Mouse (Mus musculus) heart, embryonic 14.5 days (tissue): ENCODE data around the gene Gm6685. TPM values are rescaled to one million over a fixed set of nuclear protein-coding genes. Genes with fewer than 3 reads are reported as not detected.

Experiments used
- ATAC-seq: fragments of 200-750 bp; cut with Nextera tagmentation; 2 replicates; pipeline ENCODE4 v1.8.0; 2017; ENCODE audit warnings: low read depth, moderate TSS enrichment; ENCODE audit not compliant: insufficient number of reproducible peaks, insufficient read depth, low FRiP score
- H3K27ac ChIP-seq, 2 experiments: fragments of 200-500 bp in 1 of 2; fragments of 300-500 bp in 1 of 2; sonication (generic) in 1 of 2; replicated peaks in 1 of 2; 2 replicates each; pipeline ENCODE4 v1.5.1; 2012 to 2014; ENCODE audit warnings: low read depth in 2 of 2, low read length in 2 of 2, control low read depth in 1 of 2, mild to moderate bottlenecking in 1 of 2, mixed read lengths in 1 of 2; ENCODE audit not compliant: control insufficient read depth in 1 of 2, insufficient read depth in 1 of 2
- H3K27me3 ChIP-seq: fragments of 300-500 bp; sonication (generic); 2 replicates; pipeline ENCODE4 v1.6.1; 2014; ENCODE audit warnings: mild to moderate bottlenecking, low read length, control low read depth; ENCODE audit not compliant: control insufficient read depth, insufficient read depth
- H3K36me3 ChIP-seq: fragments of 300-500 bp; sonication (generic); 2 replicates; pipeline ENCODE4 v1.6.1; 2014; ENCODE audit warnings: mild to moderate bottlenecking, control low read depth, low read length, mixed read lengths; ENCODE audit not compliant: control insufficient read depth, insufficient read depth
- H3K4me1 ChIP-seq, 2 experiments: fragments of 200-500 bp in 1 of 2; fragments of 300-500 bp in 1 of 2; sonication (generic) in 1 of 2; 2 replicates each; pipeline ENCODE4 v1.6.1; 2012 to 2014; ENCODE audit warnings: low read length in 2 of 2, control low read depth in 1 of 2, mixed read lengths in 1 of 2; ENCODE audit not compliant: control insufficient read depth in 2 of 2, insufficient read depth in 2 of 2
- H3K4me2 ChIP-seq: fragments of 300-500 bp; sonication (generic); 2 replicates; pipeline ENCODE4 v1.6.1; 2014; ENCODE audit warnings: mild to moderate bottlenecking, low read length
- H3K4me3 ChIP-seq, 2 experiments: fragments of 200-500 bp in 1 of 2; fragments of 300-500 bp in 1 of 2; sonication (generic) in 1 of 2; 2 replicates each; pipeline ENCODE4 v1.5.1; 2012 to 2014; ENCODE audit warnings: low read length in 2 of 2, mild to moderate bottlenecking in 2 of 2, control low read depth in 1 of 2, low read depth in 1 of 2, moderate library complexity in 1 of 2; ENCODE audit not compliant: control insufficient read depth in 1 of 2, insufficient read depth in 1 of 2
- H3K9ac ChIP-seq: fragments of 300-500 bp; sonication (generic); 2 replicates; pipeline ENCODE4 v1.6.1; 2014; ENCODE audit warnings: mild to moderate bottlenecking, low read length
- H3K9me3 ChIP-seq: fragments of 300-500 bp; sonication (generic); 2 replicates; pipeline ENCODE4 v1.6.1; 2016; ENCODE audit warnings: low read length, control low read depth; ENCODE audit not compliant: control insufficient read depth
- WGBS: fragments of 180-500 bp; shearing (Covaris S2); extraction: QIAGEN DNeasy Blood & Tissue Kit; methylation state at CpG from one replicate; pipeline ENCODE4 v1.1.7; 2014; 5-methylcytosine and 5-hydroxymethylcytosine counted together
- polyA plus RNA-seq: library from polyadenylated mRNA; unstranded; fragments of >200 nt; fragmentation: Nextera tagmentation; extraction: Ambion mirVana; gene quantifications from 2 replicates; pipeline ENCODE4 v1.2.1, GENCODE M21; 2014

Gene Gm6685
- polyA plus RNA-seq, 1 experiment from 2014 or later, result not detected

DNA sequence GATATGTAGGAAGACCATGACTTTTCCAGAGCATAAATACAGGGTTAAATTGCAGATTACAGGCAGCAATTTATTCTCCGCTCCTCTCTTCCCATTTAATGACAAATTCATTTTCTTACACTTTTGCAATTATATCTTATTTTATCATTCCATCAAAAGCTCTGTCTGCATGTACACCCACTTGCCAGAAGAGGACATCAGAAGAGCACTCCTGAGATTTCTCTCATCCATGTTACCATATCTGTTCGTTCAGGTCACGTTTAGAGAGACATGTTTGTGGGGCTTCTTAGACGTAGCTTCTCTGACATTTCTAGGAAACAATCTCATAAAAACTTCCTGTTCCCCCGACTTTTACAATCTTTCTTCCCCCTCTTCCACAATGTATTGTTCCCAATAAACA lies 2.2 kb upstream of the Gm6685 start:
- Histone ChIP-seq H3K27me3 (no peaks in the 10 kb centered on the region), H3K27ac (no peak overlapping the region), H3K9ac (no peak overlapping the region), H3K4me1 (no peaks in the 10 kb centered on the region), H3K9me3 (no peaks in the 10 kb centered on the region), H3K4me3 (no peak overlapping the region), H3K4me2 (no peak overlapping the region), H3K36me3 (no peaks in the 10 kb centered on the region)
- no peak for ATAC-seq
- 66% methylated on average over 5 of the region's 5 CpGs for WGBS

DNA sequence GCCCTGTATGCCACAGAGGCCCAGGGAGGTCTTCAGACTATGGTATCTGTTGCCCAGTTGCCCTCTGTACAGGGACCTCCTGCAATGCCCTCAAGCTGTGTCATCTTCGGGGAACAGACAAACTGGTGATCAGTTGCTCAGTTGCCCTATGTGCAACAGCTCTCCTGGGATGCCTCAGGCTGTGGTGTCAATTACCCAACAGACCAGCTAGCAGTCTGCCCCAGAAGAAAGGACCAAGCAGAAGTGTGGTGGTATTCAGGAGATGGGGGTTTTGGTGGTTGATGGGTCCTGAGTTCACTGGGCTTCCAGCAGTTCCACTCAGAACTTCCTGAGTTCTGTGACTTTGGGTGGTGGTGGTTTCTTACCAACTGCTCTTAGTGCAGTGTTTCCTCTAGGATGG lies 11.8 kb downstream of the Gm6685 start:
- Histone ChIP-seq H3K27ac (no peak overlapping the region), H3K36me3 (no peaks in the 10 kb centered on the region), H3K27me3 (no peaks in the 10 kb centered on the region), H3K4me2 (no peak overlapping the region), H3K4me3 (no peak overlapping the region), H3K9ac (no peak overlapping the region), H3K9me3 (no peaks in the 10 kb centered on the region), H3K4me1 (no peaks in the 10 kb centered on the region)
- ATAC-seq, result no peak
- 70% methylated on average over 1 of the region's 1 CpGs for WGBS

DNA sequence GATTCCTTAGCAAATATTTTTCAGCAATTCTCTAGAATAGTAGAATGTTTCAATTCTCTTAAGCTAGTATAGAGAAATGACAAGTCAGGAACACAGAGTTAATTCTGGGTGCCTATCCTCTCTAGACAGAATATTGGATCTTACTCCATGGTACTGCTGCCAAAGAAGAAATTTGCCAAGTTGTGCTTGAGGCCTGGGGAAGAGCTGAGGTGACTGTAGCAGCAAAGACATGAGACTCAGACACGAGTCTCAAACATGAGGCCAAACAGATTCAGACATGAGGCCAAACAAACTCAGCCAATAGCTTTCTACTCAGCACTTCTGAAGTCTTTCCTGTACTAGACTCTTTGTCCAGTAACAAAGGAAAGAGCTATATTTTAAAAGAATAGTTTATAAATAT lies 26.3 kb downstream of the Gm6685 start:
- WGBS, result 47% methylated on average over 1 of the region's 1 CpGs
- Histone ChIP-seq H3K4me2 (no peak overlapping the region), H3K27me3 (no peaks in the 10 kb centered on the region), H3K9me3 (no peaks in the 10 kb centered on the region), H3K4me3 (no peak overlapping the region), H3K36me3 (no peaks in the 10 kb centered on the region), H3K4me1 (no peaks in the 10 kb centered on the region), H3K27ac (no peak overlapping the region), H3K9ac (no peak overlapping the region)
- no peak for ATAC-seq

DNA sequence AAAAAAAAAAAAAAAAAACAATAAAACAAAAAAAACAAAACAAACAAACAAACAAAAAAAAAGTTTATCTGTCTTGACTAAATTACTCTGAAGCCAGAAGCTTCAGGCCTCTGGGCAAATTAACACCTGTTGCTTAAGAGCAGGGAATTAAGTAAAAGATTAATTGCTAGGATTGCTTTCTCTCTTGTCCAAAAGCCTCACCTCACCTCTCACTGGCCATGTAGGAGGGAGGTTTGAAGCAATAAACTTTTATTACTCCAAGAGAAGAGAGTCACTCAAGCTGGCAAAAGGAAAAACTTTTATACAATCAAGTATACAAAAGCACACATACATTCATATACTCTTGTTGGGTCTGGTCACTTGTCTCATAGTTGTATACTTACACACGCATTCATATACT lies 31.9 kb downstream of the Gm6685 start:
- Histone ChIP-seq H3K36me3 (no peaks in the 10 kb centered on the region), H3K4me2 (no peak overlapping the region), H3K27me3 (no peaks in the 10 kb centered on the region), H3K27ac (no peak overlapping the region), H3K9me3 (no peaks in the 10 kb centered on the region), H3K9ac (no peak overlapping the region), H3K4me1 (no peaks in the 10 kb centered on the region), H3K4me3 (no peak overlapping the region)
- ATAC-seq, result no peak
- 97% methylated on average over 1 of the region's 1 CpGs for WGBS

DNA sequence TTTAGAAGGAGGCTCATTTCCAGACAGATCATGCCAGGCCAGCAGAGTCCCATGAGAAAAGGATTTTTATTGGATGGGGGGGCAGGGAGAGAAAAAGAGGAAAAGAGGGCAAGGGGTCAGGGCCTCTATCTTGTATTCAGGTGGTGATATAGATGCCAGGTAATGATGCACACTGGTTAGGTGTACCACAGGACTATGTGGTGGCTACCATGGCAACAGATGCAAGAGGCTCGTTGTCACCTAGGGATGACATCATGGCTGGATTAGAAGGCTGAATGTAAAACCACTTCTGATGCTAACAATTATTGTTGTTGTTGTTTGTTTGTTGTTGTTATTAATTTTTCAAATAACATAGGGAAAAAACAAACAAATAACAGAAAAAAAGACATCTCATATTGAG lies 49.2 kb downstream of the Gm6685 start:
- no peak for ATAC-seq
- 63% methylated on average over 1 of the region's 1 CpGs for WGBS
- Histone ChIP-seq H3K4me1 (no peaks in the 10 kb centered on the region), H3K4me3 (no peak overlapping the region), H3K9me3 (no peaks in the 10 kb centered on the region), H3K4me2 (no peak overlapping the region), H3K27me3 (no peaks in the 10 kb centered on the region), H3K9ac (no peak overlapping the region), H3K27ac (no peak overlapping the region), H3K36me3 (no peaks in the 10 kb centered on the region)

Other genes starting within 250 kb of the Gm6685 start
- gene Ccdc85a, start 244.5 kb upstream of the Gm6685 start, polyA plus RNA-seq, result 0.71 and 0.93 TPM in 2 replicates